Mouse (Mus musculus): ENCODE data around the gene Lgalsl. TPM values are rescaled to one million over a fixed set of nuclear protein-coding genes. Genes with fewer than 3 reads are reported as not detected.

The Lgalsl gene
- total RNA-seq, 2 experiments from 2014 or later: 75.8 to 76.3 TPM

DNA sequence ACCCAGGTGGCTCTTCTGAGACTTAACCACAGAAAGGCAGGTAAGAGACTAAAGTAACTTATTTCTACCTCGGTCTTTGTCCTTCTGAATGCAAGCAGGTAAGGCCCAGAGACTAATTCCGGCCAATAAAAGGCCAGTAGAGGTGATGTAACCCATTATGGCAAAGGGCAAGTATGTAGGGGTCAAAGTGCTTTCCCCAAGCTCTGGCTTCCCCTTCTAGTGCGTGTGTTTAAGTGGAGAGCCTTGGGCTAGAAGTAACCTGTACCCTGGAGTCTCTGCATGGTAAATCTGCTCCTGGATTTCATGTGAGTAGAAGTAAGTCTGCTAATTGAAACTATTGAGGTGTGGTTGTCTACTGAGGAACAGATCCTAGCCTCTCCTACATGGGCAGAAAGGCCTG, 42.8 kb downstream of the Lgalsl start:
- Histone ChIP-seq H3K27ac (no peak overlapping the region), H3K4me3 (no peak overlapping the region)
- no peak for DNase-seq (ENCODE audit: low spot score in 2 of 2)
- TF ChIP-seq CTCF (conservative IDR thresholded peaks at IDR 0.05): no peak

- TF ChIP-seq CTCF (conservative IDR thresholded peaks at IDR 0.05): no peak
- no peak overlapping the region for H3K4me3 ChIP-seq
- no peak overlapping the region for H3K27ac ChIP-seq
Measured at GRCm38 (mm10) chr11:20786191-20786590, 44.7 kb downstream of the Lgalsl start.

DNA sequence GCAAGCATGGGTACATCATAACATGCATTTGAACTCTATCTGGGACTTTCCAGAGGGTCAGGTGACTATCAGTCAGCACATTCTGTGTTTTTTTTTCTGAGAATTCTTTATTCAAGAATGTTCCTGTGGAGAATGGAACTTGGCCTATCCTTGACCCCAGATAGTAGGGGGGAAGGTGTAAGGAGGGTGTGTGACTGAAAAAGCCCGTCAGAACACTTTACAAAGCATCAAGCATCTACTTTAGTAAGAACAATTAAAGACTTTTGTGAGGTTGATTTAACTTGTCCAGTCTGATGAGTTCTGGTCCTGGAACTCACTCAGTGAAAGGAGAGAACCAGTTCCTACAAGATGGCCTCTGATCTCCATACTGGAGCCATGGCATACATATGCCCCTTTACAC, 45.7 kb downstream of the Lgalsl start:
- H3K4me3 ChIP-seq: no peak overlapping the region
- H3K27ac ChIP-seq: no peak overlapping the region
- no peak for DNase-seq (ENCODE audit: low spot score in 2 of 2)
- TF ChIP-seq CTCF (conservative IDR thresholded peaks at IDR 0.05): no peak

More at GRCm38 (mm10) chr11:20786191-20786590, 44.7 kb downstream of the Lgalsl start:
- DNase-seq (ENCODE audit: low spot score in 2 of 2): no peak

- no peak overlapping the region for H3K27ac ChIP-seq
- no peak overlapping the region for H3K4me3 ChIP-seq
- DNase-seq (ENCODE audit: low spot score in 2 of 2): no peak
- TF ChIP-seq CTCF (conservative IDR thresholded peaks at IDR 0.05): no peak
Measured at GRCm38 (mm10) chr11:20784776-20785175, 46.1 kb downstream of the Lgalsl start.

GRCm38 (mm10) chr11:20783467-20783866, 47.4 kb downstream of the Lgalsl start:
- no peak for DNase-seq (ENCODE audit: low spot score in 2 of 2)
- H3K4me3 ChIP-seq: no peak overlapping the region
- no peak overlapping the region for H3K27ac ChIP-seq
- no peak for TF ChIP-seq CTCF (conservative IDR thresholded peaks at IDR 0.05)

DNA sequence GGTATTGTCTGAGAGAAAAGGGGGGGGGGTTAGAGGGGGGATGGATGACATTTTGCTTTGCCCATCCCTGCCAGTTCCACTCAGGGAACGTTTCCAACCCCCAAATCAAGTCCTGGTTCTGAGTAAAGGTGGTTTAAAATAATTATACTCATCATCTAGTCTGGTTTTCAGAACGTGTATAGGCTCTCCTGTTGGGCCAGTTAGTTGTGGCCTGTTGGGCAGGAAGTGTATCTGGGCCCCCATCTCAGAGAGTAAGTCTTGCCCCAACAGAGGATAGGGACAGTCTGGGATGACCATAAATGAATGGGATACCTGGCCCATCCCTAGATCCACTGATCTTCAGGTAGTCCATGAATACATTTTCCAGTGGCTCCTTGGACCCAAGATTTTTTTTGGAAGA, 48.2 kb downstream of the Lgalsl start:
- Histone ChIP-seq H3K4me3 (no peak overlapping the region), H3K27ac (no peak overlapping the region)
- DNase-seq (ENCODE audit: low spot score in 2 of 2): no peak
- TF ChIP-seq CTCF (conservative IDR thresholded peaks at IDR 0.05): no peak

GRCm38 (mm10) chr11:20780312-20780711, 50.5 kb downstream of the Lgalsl start:
- Histone ChIP-seq H3K4me3 (no peak overlapping the region), H3K27ac (no peak overlapping the region)
- no peak for TF ChIP-seq CTCF (conservative IDR thresholded peaks at IDR 0.05)
- DNase-seq (ENCODE audit: low spot score in 2 of 2): no peak

DNA sequence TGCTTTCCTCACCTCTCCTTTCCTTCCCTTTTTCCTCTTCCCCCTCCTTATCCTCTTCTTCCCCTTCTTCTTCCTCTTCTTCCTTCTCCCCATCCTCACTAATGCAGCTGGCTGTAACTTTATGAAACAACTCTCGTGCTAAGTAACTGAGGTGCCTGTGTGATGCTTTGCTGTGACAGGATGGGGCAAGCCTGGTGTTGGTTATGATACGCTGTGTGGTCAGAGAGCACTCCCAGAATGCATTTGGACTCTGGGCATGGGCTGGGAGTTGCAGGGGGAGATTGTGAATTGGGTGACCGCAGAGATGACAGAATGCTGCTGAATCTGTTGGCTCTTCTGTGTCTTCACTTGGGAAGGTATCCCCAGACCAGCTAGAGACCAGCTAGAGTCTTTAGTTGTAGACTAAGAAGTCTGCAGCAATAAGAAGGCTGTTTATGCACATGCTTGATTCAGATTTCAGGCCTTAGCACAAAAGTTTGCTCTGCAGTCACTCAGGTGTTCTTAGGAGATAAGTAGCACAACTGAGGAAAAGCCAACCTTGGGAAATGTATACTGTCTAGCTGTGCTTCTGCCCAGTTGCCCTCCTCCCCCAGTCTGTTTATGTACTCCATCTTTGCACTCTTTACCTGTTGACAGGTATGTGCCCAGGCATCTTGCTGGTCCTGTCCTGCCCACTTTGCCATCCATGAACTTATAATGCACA, 51.8 kb downstream of the Lgalsl start:
- TF ChIP-seq CTCF (conservative IDR thresholded peaks at IDR 0.05): no peak
- no peak overlapping the region for H3K4me3 ChIP-seq
- no peak for DNase-seq (ENCODE audit: low spot score in 2 of 2)
- H3K27ac ChIP-seq: no peak overlapping the region

DNA sequence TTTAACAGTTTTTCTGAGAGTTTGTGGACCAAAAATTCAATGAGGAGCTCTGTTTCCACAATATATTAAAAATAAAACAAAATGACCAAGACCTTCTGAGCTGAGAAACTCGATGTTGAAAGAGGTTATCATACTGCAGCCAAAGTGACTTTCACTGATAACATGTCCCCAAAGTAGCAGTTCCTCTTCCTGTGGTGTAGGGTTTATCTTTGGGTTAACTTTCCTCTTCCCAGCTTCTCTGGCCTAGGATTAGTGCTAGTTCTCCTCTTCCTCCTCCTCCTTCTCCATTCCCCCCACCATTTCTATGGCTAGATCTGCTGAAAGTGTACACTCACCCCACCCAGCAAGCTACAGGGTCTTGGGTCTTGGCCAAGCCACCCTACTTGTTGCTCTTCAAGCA, 52.6 kb downstream of the Lgalsl start:
- DNase-seq (ENCODE audit: low spot score in 2 of 2): no peak
- Histone ChIP-seq H3K27ac (no peak overlapping the region), H3K4me3 (no peak overlapping the region)
- TF ChIP-seq CTCF (conservative IDR thresholded peaks at IDR 0.05): no peak

DNA sequence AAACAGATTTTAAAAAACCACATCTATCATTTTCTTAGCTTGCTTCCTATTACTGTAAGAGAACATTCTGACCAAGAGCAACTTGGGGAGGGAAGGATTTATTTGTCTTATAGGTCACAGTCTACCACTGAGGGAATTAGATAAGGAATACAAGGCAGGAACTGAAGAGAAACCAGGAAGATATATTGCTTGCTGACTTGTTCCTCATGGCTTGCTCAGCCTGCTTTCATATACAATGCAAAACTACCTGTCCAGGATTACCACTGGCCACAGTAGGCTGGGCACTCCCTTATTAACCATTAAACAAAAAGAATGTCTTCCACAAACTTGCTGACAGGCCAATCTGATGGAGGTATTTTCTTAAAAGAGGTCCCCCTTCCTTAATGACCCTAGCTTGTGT, 54.2 kb downstream of the Lgalsl start:
- TF ChIP-seq CTCF (conservative IDR thresholded peaks at IDR 0.05): no peak
- DNase-seq (ENCODE audit: low spot score in 2 of 2): no peak
- no peak overlapping the region for H3K4me3 ChIP-seq
- H3K27ac ChIP-seq: no peak overlapping the region

Other genes with a start within 250 kb of the Lgalsl start
- gene Aftph, start 89.5 kb downstream of the Lgalsl start, total RNA-seq (2021): 10 to 100 TPM; 79.0 to 81.7 TPM